Mouse (Mus musculus) olfactory bulb, adult 2 months (tissue): ENCODE measurements at regions not wholly inside any gene's neighbourhood (a gene's known extent, or its start where the extent isn't known, plus 50 kb on each side); places are given as distances from the start of the nearest gene placed in this dataset.

ENCODE experiments used
- CTCF ChIP-seq: fragments of 200-500 bp; IDR thresholded peaks from 2 replicates; pipeline ENCODE4 v1.5.1; 2012; ENCODE audit warnings: low read depth, mild to moderate bottlenecking, low read length, moderate library complexity; ENCODE audit not compliant: insufficient read depth
- POLR2A ChIP-seq: fragments of 200-500 bp; IDR thresholded peaks from 2 replicates; pipeline ENCODE4 v1.6.1; 2012; ENCODE audit warnings: mild to moderate bottlenecking, low read depth, low read length, moderate library complexity; ENCODE audit not compliant: insufficient read depth

DNA sequence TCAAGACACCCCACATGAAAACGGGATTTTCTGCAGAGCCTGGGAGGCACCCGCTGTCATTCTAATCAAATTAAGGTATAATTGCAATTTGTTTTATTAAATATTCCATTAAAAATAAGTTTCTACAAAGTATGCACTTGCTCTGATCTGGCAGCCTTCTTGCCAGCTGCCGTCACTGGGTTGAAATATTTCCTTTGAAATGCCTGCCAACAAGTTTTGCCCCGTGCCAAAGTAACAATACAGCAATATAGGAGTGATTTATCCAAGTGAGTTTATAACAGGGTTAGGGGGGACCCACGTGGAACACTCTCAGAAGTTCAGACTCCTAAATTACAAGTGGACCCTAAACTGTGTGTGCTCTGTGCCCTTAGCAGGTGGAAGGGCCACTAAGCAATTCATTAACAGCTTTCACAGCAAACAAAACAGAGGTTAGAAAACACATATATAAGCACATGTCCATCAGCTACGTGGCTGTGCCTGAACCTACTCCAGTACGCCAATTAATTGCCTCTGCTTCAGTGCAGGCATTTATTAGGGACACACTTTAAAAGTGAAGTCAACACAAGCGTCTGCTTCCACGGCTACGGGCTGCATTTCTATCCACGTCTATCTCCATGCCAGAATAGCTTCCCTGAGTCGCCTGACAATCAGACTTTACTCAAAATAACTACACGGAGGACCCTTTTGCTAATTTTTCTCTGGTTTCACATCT lies 275.1 kb downstream of the 1700129C05Rik start:
- TF ChIP-seq CTCF (no peak), POLR2A (no peak)
